Mouse (Mus musculus) C3H10T1/2 (cell line): ENCODE data around the gene Ctsw. TPM values are rescaled to one million over a fixed set of nuclear protein-coding genes. Genes with fewer than 3 reads are reported as not detected.

ENCODE experiments used
- polyA plus RNA-seq, 2 experiments: library from polyadenylated mRNA; unstranded; fragments of >200 nt; fragmentation: generic; extraction: Trizol; gene quantifications; one replicate each; pipeline ENCODE4 v1.2.1; 2012; ENCODE audit warnings: missing spikeins in 2 of 2

Gene Ctsw
- polyA plus RNA-seq = 1 to 10 TPM in 1 of 2 experiments, under 1 TPM in 1; 0.12 to 1.7 TPM

DNA sequence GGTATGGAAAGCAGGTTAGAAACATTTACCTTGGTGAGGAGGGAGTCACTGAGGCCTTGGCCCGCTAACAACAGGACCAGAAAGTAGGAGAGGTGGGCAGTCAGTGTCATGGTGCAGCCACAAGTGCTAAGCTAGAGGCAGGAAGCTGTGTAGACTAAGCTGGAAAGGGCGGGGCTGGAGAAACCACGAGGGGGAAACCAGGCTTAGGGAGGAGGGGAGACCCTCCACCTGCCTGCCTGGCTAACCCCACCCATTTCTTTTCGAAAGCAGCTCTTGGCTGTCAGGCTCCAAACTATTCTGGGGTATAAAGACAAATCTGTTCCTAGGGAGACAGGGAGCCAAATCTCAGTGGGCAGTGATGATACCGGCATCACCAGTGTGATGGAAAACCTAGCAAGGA is at the start of gene Ctsw:
TSS of gene Ctsw (minus strand) at position 134 of the 400 bp plus-strand sequence.

DNA sequence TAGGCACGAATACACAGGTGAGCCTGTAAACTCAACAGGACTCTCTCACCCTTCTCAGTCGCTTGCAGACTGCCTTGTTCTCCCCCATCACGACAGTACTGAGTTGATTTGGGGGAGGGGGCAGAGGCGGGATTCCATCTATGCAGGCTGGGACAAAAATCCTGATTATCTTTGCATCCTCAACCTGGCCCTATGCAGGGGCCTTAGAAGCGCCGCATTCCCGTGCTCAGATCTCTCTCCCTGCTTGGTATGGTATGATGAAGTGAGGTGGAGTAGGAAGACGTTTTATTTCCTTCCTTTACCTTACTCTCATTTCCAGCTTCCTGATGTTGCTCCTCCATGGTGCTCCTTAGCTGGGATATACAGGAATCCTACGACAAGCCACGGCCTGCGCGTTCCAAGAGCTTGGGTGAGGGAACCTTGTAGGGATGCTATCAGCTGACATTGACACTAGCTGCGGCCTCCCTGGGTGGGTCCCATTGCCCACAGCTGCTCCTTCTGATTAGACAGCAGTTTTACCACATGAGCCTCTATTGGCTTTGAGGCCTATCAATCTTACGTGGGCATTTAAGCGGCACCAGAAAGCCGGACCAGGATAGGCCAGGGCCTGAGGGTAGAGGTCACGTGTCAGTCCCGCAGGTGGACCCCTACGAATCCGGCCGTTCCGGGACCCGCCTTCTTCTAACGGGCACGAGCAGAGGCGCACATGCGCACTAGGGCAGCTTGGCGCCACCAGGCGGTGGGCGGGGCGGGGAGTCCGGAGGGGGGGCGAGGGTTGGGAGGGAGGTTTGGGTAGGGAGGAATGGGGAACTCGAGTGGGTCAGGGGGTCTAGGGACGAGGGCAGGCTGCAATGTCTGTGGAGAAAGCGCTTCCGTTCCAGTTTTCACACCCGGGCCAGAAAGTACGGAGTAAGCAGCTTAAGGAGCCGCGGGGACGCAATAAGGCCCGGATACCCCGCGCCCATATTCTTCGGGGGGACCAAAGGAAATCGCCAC is 42.0 kb upstream of the Ctsw start, which contains the start of gene Snx32:
TSS of gene Snx32 (minus strand) at position 508 of the 996 bp plus-strand sequence.

DNA sequence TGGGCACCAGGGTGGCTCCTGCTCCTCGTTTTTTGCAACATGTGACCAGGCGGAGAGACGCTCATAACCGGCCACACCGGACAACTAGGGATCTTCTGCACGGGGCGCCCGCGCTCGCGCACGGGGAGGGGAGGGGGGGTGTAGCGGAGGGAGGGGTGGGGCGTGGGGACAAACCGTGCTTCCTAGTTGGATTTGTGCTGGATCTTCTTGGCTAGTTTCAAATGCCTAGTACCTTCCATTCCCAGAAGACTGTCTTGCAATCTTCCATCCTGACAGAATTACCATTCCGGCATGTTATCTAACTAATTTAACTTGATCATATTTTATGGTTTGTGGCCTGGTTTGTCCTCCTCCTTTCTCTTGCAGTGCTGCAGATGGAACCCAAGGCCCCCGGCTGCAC is 35.4 kb upstream of the Ctsw start, which contains the start of gene 1700020D05Rik:
TSS of gene 1700020D05Rik (minus strand) at position 101 of the 400 bp plus-strand sequence.

DNA sequence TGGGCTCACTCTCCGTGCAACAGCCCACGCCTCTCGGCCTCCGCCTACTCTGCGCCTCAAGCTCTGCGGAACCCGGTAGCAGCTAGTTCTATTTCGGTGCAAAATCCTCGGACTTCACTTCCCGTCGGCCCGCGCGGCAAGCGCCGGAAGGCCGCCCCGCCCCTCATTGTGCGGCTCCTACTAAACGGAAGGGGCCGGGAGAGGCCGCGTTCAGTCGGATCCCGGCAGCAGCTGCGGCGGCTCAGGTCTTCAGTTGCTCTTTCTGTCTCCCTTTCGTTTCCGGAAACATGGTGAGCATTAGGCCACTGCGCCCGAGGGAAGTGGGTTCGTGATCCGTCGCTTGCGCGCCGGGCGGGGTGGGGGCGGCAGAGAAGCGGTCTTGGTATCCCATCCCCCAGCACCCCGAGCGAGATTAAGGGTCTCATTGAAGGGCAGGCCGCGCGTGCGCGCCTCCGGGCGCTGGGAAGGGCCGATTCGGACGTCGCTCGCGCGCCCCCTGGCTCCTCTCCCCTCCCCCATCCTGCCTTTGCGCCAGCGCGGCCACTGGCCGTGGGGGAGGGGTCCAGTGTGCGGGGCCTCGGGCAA is 22.1 kb upstream of the Ctsw start, which contains the start of gene Cfl1:
TSS of gene Cfl1 (plus strand) at position 143 of the 585 bp plus-strand sequence.

DNA sequence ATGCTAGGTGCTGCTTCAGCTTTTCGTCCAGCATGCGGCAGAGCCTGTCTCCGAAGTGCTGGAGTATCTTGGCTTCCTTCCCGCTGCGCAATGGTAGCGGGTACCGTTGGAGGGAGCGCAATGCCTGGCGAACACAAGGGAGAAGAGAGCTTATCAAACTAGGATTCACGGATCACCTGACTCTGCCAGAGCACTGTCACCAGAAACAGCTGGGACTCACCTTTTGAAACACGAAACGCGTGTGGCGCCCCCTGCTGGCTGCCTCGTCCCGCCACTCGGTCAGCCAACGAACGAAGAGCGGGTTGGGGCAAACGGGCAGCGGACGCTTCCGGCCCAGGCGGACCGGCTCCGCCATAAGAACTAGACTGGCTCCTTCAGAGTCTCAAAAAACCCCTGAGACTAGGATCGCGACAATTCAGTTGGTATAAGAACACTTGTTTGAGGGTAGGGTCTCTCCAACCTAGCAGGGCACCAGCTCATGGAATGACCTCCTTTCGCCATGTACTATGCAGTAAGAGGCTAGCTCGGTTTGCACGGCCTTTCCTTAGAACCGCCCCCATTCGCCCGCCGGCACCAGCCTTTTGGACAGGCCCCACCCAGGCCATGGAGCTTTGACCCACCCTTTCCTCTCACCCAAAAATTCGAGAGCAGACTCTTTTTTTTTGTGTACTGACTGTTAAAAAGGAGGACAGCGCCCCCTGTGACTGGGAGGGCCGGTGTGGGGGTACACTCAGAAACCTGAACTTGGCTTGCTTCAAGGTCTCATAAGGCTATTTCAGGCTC is 19.7 kb upstream of the Ctsw start, which contains the start of gene Mus81:
TSS of gene Mus81 (minus strand) at position 635 of the 783 bp plus-strand sequence.

DNA sequence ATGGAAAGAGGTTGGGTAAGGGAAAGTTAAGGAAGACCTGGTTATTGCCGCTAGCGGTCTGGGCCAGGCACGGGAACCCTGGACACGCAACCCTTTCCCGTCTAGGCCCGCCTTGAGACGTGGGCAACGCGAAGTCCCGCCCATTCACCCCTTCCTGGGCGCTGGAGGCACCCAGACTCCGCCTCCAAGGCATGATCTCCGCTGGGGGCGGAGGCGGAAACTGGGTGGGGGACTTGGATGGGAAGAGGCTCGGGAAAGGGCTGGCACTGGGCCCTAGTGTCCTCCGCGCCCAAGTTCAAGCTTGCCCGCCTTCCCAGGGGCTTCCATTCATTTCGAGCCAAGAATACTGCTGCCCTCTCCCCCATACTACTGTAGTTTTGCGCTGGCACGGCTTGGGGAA is 5.4 kb upstream of the Ctsw start, which contains the start of gene Efemp2:
TSS of gene Efemp2 (plus strand) at position 235 of the 400 bp plus-strand sequence.

DNA sequence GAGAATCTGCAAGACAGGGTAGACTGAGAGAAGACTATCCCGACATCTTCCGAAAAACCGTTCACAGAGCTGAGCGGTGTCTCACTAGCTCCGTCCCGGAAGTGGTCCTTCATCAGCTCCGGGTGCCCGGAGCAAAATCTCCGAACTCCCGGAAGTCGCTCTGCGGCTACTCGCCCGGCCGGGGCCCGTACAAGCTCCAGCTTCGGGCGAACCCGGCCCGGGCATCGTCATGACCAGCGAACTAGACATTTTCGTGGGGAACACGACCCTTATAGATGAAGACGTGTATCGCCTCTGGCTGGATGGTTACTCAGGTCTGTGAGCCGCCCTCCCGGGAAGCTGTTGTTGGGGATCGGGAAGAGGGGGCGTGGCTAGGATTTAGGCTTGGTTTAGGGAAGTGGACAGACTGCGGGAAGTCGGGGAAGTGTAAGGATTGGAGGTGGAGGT is 7.8 kb downstream of the Ctsw start, which contains the start of gene Fibp:
TSS of gene Fibp (plus strand) at position 151 of the 447 bp plus-strand sequence.

DNA sequence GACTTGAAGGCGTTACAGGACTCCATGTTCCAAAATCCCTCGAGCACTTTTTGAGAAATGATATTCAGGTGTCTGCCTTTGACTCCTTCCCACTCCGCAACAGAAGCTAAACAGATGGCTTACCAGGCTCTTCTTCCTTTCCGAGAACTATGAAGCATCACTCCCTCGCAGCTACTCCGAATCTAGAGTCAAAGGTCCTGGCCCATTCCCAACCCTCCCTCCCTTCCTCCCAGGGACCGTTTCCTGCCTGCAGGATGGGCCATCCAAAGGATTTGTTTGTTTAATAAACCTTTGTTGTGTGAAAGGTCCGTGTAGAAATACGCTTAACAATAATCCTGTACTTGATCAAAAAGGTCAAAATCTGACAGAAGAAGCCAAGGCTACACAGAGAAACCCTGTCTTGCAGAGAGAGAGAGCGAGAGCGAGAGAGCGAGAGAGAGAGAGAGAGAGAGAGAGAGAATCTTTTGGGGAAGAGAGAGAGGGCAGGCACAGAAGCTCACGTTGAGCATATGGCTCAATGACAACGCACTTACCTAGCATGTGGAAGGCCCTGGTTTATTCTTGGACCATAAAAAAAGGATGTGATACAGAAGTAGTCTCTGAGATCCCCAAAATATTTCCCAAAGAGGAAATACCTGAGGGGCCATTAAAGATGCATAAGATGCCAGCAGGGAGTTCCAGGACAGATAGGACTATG is 10.4 kb downstream of the Ctsw start, which contains the start of gene Ccdc85b:
TSS of gene Ccdc85b (minus strand) at position 149 of the 697 bp plus-strand sequence.

DNA sequence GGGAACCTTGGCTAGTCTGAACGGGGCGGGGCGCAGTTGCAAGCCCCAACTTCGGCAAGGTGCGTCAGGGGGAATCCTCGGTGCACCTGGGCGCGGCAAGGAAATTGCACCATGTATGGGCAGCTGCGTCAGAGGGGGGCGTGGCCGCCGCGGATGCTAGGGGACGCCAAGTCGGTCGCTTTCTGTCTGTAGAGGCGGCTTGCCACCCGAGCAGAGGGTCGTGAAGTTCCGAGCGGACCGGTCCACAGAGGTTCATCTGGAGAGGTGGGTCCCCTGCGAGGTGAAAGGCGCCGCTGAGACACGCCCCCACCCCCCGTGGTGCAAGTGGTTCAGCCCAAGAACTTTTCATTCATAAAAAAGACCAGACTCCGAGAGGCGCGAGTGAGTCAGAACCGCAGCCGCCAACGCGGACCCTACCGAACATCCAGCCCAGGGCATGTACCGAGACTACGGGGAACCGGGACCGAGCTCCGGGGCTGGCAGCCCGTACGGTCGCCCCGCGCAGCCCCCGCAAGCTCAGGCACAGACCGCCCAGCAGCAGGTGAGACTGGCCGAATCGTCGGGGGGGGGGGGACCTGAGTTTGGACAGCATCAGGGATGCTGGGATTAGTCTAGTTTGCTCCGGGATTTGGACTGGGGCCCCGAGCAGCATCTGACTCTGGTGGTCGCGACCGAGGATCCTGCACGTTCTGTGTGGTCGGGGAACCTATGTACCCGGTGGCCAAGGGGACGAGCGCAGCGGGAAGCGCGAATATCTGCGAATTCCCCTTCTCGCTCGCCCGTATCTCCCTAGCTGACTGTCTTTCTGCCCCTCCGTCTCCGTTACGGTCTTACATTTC is 20.6 kb downstream of the Ctsw start, which contains the start of gene Fosl1:
TSS of gene Fosl1 (plus strand) at position 33 of the 839 bp plus-strand sequence.

DNA sequence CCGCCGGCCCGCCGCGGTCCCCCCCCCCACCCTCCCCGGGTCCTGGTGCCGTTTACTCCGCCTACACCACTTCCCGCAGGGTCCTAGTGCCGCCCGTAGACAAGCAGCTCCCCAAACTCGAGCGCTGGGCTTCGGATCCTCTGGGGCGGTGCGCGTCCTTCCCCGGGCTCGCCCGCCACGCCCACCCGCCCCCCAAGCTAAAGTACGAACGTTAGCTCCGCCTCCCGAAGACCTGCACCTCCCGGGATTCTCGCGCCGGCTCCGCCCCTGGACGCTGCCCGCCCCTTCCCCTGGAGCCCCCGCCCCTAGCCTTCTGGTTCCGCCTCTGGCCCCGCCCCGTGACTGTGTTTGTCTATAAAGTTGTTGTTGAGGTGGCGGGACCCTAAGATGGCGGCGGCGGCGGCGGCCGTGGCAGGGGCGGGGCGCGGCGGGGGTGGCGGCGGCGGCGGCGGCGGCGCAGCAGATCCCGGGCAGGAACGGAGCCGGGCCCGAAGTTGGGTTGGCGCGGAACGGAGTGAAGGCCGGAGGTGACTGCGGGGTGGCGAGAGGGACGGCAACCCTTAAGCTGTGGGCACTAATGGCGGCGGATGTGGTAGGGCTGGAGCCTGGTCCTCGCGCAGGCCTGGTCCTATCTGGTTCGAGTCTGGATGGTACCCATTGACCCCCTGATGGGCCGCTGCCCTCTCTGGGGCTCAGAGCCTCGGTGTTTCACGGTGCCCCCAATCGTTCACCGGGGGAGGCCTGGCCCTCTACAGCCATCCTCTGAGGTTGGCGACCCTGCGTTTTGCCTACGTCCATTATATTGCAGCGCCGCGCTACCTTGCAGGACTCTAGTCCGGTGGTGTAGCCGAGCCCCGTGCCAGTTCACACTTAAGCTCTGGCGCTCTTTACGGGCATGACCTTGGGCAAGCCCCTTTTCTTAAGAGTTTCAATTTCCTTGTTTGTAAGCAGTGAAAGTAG is 43.2 kb downstream of the Ctsw start, which contains the start of the genes Drap1 and AI837181:
TSS of gene Drap1 (minus strand) at position 198 of the 960 bp plus-strand sequence.
TSS of gene AI837181 (plus strand) at position 363 of the 960 bp plus-strand sequence.

Other genes starting within 250 kb of the Ctsw start
- 10 to 100 TPM in 1 of 2 experiments, 1 to 10 TPM in 1; 7.7 to 24.1 TPM for gene Pacs1, start 195.4 kb downstream of the Ctsw start, polyA plus RNA-seq
- 100 to 1,000 TPM; 155 to 206 TPM for gene Sf3b2, start 173.1 kb downstream of the Ctsw start, polyA plus RNA-seq
- under 1 TPM; 0.01 to 0.04 TPM for gene Gal3st3, start 170.2 kb downstream of the Ctsw start, polyA plus RNA-seq
- gene Catsper1, start 132.8 kb downstream of the Ctsw start, polyA plus RNA-seq = under 1 TPM in 1 of 2 experiments, not detected in 1; 0.01 TPM
- gene Cst6, start 118.9 kb downstream of the Ctsw start, polyA plus RNA-seq = 10 to 100 TPM; 13.3 to 17.5 TPM
- 10 to 100 TPM; 19.7 to 31.1 TPM for gene Eif1ad, start 101.8 kb downstream of the Ctsw start, polyA plus RNA-seq
- gene Banf1, start 101.3 kb downstream of the Ctsw start, polyA plus RNA-seq = 100 to 1,000 TPM; 410 to 751 TPM
- gene Sart1, start 79.8 kb downstream of the Ctsw start, polyA plus RNA-seq = 100 to 1,000 TPM in 1 of 2 experiments, 10 to 100 TPM in 1; 90.8 to 138 TPM
- under 1 TPM; 0.15 to 0.57 TPM for gene Tsga10ip, start 66.0 kb downstream of the Ctsw start, polyA plus RNA-seq
- 100 to 1,000 TPM; 562 to 812 TPM for gene Drap1, start 43.5 kb downstream of the Ctsw start, polyA plus RNA-seq
- gene AI837181, start 43.4 kb downstream of the Ctsw start, polyA plus RNA-seq = 100 to 1,000 TPM; 130 to 150 TPM
- gene Fosl1, start 21.0 kb downstream of the Ctsw start, polyA plus RNA-seq = 10 to 100 TPM; 12.6 to 75.6 TPM
- 10 to 100 TPM; 19.1 to 30.2 TPM for gene Ccdc85b, start 10.6 kb downstream of the Ctsw start, polyA plus RNA-seq
- 10 to 100 TPM; 64.4 to 74.0 TPM for gene Fibp, start 7.9 kb downstream of the Ctsw start, polyA plus RNA-seq
- gene Efemp2, start 5.4 kb upstream of the Ctsw start, polyA plus RNA-seq = 100 to 1,000 TPM; 126 to 239 TPM
- 10 to 100 TPM; 60.9 to 64.0 TPM for gene Mus81, start 19.9 kb upstream of the Ctsw start, polyA plus RNA-seq
- 1,000 to 10,000 TPM; 1,421 to 2,469 TPM for gene Cfl1, start 21.9 kb upstream of the Ctsw start, polyA plus RNA-seq
- under 1 TPM; 0.05 to 0.50 TPM for gene 1700020D05Rik, start 35.3 kb upstream of the Ctsw start, polyA plus RNA-seq
- gene Snx32, start 42.0 kb upstream of the Ctsw start, polyA plus RNA-seq = 1 to 10 TPM; 1.8 to 8.4 TPM
- gene Ovol1, start 92.1 kb upstream of the Ctsw start, polyA plus RNA-seq = under 1 TPM in 1 of 2 experiments, not detected in 1; 0.02 TPM
- 1 to 10 TPM; 6.6 to 7.6 TPM for gene Ap5b1, start 99.5 kb upstream of the Ctsw start, polyA plus RNA-seq
- 100 to 1,000 TPM; 102 to 285 TPM for gene Rnaseh2c, start 133.4 kb upstream of the Ctsw start, polyA plus RNA-seq
- gene Kat5, start 141.7 kb upstream of the Ctsw start, polyA plus RNA-seq = 10 to 100 TPM; 20.8 to 66.9 TPM
- gene Rela, start 169.0 kb upstream of the Ctsw start, polyA plus RNA-seq = 10 to 100 TPM; 47.2 to 73.0 TPM
- 10 to 100 TPM; 21.0 to 36.8 TPM for gene Sipa1, start 195.2 kb upstream of the Ctsw start, polyA plus RNA-seq
- 10 to 100 TPM; 11.6 to 19.5 TPM for gene Map3k11, start 220.2 kb upstream of the Ctsw start, polyA plus RNA-seq
- 10 to 100 TPM; 16.2 to 56.0 TPM for gene Pcnx3, start 220.4 kb upstream of the Ctsw start, polyA plus RNA-seq
- under 1 TPM; 0.02 to 0.18 TPM for gene Kcnk7, start 235.9 kb upstream of the Ctsw start, polyA plus RNA-seq